Mouse (Mus musculus) thymus, postnatal 14 days (tissue): Measurements from ENCODE around the gene Cdh1.

Experiments used
- DNase-seq: peaks from one replicate; pipeline ENCODE4 v3.0.0; 2021

The Cdh1 gene

DNA sequence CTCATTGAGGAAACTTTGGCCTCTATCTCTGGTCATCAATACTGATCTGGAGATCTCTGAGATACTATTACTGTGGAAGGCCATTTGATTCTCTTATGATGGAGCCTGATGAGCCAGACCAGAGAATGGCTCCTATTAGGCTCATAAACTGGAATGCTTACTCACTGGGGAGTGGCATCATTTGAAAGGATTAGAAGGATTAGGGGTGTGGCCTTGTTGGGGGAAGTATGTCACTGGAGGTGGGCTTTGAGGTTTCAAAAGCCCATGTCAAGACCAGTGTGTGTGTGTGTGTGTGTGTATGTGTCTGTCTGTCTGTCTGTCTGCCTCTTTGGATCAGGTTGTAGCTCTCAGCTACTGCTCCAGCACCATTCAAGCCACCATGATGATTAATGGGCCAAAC, 20.8 kb downstream of the Cdh1 start:
- DNase-seq: no peak

DNA sequence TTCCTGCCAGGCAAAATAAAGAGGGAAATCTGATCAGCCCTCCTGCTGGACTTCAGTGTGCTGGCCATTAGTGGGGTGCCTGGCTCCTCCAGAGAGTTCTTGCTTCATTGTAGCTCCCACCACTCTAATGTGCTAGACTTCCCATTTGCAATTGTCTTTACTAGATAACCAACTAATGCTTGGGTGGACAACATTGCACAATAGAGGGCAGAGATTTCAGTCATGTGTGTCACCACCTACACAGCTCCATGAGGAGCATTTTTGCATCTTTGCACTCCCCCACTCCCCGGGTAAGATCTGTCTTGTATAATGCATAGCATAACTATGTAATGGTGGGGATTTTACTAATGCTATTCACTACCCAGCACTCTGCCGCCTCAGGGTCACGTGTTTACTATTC, 21.6 kb downstream of the Cdh1 start:
- no peak for DNase-seq

DNA sequence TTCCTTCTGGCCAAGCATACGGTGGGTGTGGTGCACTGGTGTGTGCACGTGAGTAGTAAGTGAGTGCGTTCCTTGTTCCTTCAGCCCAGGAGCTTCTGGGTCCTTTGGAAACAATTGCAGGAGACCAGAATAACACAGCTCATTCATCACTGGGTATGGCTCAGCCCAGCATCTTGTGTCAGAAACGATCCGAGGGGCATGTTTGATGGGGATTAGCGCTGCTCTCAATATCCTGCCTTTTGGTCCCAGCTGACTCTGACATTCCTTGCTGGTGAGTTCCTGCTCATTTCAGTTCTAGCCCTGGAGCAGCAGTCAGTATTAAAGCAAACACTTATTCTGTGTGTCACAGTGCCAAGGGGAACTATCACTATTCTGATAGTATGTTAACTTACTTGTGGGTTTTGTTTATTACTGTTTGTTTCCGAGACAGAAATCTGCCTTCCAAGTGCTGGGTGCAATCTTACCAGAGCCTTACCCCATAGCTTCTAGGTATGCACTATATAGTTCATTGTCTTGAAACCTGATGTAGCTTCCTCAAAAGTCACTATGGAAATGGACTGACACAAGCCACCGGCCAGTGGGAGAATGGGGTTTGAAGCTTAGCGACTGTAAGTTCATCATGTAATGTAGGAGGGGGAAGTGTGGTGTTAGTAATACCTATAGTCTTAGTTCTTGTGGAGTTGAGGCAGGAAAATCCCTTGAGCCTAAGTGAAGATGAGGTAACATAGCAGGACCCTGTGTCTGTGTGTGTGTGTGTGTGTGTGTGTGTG, 23.1 kb downstream of the Cdh1 start:
- no peak for DNase-seq

DNA sequence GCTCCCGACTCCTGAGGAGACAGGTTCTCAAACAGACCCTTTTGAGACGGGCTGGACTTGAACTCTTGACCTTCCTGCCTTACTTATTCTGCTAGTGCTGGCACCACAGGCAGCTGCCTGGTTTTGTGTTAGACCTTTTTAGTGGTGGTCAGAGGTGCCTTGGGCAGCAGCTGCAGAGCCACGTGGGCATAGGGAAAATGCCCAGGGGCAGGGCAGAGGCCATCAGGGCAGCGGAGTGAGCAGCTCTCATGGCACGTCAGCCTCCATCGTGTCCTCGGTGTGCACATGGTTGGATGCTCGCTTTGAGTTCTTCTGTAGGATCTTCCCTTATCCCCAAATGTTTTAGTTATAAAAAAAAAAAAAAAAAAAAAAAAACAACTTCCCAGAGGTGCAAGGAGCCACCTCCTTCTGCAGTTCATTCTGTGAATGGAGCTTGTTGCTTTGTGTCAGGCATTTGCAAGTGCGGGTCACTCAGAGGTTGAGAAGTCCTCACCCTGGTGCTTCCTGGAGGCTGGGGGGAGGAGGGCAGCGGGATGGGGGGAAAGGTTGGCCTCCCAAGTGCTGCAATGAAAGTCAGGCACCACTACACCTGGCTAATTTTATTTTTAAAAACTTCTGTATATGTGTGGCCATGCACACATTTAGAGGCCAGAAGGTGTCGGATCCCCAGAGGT, 25.3 kb downstream of the Cdh1 start:
- DNase-seq: no peak

DNA sequence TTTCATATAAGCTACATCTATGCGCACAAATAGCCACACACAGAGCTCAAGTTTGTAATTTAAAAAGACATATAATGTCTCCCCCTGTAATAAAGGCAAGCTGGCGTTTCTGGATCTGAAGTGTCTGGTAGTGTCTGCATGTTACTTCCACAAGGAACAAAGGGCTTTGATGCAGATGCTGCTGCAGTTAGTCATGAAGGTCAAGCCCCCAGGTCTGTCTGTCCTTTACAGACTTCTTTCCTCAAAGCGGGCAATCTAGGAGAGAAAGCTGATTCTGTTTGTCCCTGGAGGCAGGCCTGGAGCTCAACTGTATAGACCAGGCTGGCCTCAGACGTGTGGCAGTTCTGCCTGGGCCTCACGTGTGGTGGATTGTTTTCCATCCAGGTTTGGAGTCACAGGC, 26.3 kb downstream of the Cdh1 start:
- no peak for DNase-seq

DNA sequence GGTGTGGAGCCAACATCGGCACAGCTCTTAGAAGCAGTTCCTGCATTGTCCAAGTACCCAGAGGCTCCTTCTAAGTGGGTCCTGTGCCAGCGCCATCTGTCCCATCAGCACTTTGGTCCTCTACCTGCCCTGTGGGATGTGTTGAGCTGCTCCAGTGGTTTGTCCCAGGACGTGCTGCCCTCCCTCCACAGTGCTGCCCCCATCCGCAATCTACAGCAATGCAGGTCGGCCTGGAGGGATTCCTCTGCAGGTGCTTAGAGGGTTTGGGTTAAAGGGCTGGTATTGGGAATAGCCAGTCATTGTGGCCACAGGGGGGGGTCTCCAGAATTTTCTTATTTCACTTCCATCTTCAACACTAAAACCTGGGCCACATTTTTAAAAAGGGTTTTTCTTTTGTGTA, 28.8 kb downstream of the Cdh1 start:
- DNase-seq: no peak

DNA sequence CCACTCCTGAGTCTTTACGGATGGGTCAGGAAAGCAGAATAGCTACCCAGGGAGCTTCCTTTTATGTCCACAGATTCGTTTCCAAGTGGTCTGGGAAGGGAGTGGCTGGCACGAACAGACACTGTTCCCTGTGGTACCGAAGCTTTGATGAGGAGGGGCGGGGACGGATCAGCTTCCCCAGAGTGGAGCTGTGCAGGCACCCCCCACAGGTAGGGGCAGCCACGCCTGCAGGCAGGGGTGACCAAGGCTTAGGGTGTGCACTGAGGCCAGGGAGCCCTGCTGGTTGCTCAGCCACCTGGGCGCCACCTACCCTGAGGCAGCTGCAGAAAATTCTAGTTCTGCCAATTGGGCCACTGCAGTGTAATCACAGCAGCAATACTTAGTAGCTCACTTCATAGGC, 29.5 kb downstream of the Cdh1 start:
- no peak for DNase-seq

DNA sequence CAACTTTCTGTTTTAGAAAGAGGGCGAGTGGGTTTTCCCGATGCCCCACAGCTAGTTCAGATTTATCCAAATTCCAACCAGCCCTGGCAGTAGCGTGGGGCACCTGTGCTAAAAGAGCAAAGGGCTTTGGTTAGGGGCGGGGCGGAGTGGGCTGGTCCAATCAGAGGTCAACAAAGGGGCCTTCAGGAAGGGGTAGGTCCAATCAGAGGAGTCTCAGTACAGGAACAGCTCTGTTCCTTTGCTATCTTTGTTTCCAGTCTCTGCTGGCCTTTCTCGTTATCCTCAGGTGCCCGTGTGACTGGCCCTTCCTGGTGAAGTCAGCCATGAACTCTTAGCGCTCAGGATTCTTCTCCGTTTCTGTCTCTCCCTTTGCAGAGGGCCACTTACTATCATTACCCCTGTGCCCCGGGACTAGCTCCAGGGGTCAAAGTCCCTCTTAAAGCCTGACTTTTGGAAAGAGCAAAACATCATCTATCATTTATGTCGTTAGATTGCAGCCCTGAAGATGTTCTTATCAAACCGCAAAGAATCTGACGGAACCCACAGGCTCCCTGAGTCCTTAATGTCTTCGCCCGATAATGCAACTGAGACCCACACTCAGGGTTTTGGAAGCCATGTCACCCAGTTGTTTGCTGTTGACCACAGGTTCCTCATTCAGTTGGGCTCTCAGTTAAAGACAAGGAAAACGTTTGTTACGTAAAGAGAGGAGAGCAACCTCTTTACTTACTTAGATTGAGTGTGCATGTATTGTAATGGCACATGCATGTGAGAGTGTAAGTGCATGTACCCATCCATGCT, 30.4 kb downstream of the Cdh1 start:
- peak; percentile 65 for DNase-seq

DNA sequence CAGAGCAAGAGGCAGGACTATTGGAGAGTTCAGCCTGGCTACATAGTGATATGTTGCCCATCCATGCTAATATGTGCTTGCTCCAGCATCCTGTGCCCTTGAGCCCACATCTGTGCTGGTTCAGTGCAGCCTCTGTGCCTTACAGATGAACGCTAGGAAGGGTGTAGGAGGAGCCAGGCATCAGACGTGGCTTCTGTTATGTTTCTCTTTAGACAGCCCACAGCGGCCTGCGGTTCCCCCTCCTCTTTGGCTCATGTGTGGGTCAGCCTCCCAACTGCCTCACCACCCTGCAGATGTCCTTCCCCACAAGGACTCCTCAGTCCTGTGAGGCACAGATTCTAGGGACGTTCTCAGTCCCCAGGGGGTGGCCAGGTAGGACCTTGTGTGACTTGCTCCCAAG, 32.1 kb downstream of the Cdh1 start:
- no peak for DNase-seq

DNA sequence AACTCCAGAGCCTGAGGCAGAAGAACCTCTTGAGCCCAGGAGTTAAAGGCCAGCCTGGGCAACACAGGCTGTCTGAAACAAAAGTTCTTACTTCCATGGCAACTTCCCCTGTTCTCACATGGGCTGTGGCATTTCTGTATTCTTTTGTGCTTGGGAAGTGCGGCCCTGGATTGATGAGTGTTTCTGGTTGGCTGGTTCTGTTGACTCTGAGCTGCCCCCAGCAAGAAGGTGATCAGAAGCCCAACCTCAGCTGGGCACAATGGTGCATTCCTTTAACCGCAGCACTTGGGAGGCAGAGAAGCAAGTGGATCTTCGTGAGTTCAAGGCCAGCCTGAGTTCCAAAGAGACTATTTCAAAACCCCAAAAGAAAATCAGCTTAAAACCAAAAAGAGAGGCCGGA, 34.3 kb downstream of the Cdh1 start:
- DNase-seq: no peak

DNA sequence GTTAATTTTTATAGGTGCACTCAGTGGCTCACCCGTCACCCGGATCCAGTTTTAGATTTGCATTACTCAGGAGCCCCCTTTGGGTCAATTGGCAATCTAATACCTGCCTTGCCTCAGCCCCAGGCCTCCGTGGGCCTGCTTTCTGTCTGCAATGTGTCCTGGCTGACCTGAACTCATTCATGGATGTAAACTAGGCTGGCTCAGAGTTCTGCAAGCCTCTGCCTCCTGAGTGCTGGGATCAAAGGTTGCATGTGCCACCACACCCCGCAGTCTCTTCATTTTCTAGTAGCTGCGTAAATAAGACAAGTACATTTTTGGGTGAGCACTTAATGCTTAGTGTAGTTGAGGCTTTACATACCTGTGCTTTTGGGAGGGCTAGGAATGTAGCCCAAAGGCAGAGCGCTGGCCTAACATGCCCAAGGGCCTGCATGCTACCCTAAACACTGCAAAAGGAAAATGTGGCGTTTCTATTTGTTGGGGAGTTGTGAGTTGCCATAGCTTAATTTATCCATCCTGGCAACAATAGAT, 35.7 kb downstream of the Cdh1 start:
- no peak for DNase-seq

DNA sequence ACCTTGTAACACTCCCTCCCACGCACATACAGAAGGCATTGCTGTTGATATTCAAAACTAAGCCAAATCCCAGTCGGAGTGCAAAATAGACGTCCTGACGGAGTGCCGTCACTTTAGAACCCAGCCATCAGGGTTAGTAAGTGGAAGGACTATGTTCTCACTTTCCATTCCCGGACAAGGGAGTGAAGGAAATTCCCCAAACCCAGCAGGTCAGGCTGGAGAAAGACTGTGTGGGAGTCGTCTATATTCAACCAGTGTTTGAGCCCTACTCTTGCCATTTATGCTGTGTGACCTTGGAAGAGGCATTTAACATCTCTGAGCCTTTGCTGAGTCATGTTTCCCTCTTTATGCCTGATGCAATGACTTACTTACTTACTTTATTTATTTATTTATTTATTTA, 37.1 kb downstream of the Cdh1 start:
- no peak for DNase-seq

DNA sequence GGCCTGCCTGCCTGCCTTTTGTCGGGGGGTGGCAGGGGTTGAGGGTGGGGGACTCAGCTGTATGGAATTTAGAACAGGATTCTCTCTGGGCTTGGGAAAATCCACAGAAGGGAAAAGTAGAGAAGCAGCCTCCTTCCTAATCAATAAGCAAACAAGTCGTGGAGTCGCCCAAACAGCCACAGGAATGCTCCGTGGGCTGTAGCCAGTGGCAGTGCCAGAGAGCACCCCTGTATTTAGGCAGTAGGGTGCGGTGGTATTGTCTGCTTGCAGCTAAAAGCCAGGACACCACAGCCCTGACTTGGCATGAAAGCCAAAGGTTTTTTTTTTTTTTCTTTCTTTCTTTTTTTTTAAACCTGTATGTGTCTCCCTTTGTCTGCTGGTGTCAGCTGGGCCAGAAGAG, 37.8 kb downstream of the Cdh1 start:
- no peak for DNase-seq

DNA sequence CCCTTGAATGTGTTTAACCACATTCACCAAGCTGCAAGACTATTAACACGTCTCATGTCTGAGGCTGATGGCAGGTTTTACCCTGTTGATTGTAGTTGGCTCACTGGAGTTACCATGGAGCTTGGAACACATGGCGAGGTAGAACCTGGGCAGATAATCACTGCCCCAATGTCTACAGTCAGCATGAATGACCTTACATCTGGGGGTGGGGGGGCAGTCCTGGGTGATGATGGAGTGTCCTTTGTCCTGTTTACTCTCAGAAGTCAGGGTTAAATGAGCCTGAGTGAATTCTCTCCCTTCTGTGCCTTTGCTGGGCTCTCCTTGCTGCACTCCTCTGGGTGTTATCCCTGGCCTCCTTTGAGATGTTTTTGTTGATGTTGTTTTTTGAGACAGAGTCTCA, 39.0 kb downstream of the Cdh1 start:
- DNase-seq: no peak

DNA sequence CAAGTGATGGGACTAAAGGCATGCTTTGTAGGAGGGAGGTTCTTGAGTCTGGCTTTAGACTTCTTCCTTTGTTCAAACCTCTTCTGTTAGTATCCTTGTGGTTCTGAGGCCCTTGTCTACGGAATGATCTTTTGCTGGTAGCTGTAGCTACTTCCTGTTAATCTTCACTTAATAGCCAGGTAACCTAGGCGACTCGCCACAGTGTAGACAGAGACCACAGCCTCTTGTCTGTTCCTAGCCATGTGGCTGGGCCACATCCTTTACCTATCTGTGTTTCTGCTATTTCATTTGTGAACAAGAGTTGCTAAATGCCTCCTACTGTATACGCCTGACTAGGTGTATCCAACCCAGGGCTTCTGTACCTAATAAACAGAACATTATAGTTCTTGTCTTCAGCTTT, 39.9 kb downstream of the Cdh1 start:
- DNase-seq: peak; percentile 22

DNA sequence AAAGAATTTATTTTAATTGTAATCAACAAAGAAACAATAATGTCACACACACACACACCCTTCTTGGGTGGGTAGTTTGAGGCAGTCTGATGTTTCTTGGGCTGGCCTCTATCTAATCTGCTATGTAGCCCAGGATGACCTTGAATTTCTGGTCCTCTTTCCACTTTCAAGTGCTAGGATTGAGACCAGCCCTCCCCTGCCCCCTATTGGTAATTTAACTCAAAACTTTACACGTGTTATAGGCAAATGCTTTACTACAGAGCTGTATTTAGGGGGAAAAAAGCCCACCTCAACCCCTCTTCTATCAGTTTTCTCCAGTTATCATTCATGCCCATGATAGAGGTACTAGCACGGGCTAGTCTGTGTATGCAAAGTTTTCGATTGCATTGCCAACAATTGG, 41.8 kb downstream of the Cdh1 start:
- no peak for DNase-seq

DNA sequence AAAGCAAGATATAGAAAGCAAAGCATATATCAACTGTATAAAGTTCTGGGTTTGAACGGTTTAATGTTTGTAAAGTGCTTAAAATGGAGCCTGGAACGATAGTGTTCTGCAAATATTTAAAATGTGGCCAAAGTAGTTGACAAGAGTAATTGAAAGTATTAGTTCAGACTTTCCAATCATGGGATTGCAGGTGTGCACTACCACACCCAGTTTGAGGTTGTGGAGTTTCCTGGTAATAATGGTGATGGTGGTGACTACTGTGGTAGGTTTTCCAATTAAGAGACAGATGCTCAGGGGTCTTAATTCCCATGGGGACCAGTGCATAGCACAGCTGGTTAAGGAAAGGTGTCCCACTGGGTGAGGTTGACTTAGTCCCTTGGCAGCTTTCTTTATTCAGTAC, 43.0 kb downstream of the Cdh1 start:
- no peak for DNase-seq

DNA sequence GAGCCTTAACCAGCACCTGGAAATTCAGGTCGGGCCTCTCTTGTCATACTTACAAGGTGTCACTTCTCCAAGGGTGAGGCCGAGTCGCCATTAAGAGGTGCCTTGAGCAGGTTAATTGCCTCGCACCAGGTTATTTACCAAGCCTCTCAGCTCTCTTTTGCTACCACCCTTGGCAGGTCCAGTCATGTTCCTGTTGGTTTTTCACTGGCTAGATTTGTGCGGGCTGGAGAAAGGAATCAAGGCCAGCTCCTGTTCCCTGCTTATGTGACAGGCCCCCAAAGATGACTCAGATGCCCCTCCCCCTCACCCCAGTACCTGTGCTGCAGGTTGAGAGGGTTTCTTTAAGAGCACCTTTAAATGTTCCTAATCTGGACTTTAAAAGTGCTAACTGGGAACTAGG, 43.6 kb downstream of the Cdh1 start:
- DNase-seq: no peak

DNA sequence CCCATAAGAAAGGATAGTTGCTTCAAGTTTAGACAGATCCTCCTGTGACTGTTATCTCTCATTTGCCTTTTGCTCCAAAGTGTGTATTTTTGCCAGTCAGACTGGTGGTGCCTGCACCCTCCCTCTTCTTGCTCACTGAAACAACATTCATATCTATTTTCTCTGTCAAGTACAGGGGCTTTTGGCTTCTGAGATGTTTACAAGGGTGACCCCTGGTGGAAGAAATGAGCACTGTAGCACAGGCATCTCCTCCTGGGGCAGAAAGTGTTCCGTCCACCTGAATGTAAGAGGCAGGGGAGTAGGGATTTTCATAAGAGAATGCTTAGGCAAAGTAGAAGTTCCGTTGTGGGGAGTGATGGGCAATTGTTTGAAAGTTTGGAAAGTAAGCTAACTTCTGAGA, 44.2 kb downstream of the Cdh1 start:
- DNase-seq: peak; percentile 75

DNA sequence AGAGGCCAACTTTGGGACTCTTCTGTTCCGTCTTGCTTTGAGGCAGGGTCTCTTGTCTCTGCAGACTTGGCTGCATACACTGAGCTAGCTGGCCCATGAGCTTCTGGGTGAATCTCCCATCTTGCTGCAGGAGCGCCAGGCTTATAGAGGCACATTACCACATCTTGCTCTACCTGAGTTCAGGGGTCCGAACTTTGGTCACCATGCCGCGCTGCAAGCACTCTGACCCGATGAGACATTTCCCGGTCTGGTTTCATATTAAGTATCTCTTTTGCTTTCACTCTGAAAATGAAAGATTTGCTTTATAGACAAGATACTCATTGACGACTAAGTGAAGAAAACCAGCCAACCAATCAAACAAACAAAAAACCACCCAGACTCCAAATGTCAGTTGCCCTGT, 45.3 kb downstream of the Cdh1 start:
- no peak for DNase-seq

DNA sequence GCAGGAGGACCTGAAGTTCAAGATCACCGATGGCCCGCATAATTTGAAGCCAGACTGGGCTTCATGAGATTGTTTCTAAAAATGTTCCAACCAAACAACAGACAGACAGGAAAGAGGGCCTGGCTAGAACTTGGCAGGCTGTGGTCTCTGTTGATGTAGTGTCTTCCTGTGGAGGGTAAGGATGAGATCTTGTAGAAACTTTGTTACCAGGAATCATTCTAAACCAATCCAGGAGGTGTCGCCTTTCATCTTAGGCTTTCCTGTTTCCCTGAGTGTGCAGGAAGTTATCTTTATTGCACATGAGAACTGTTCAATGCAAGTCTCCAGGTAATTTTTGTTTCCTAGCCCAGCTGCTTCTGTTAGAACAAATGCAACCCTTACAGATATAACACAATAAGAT, 48.8 kb downstream of the Cdh1 start:
- DNase-seq: no peak

DNA sequence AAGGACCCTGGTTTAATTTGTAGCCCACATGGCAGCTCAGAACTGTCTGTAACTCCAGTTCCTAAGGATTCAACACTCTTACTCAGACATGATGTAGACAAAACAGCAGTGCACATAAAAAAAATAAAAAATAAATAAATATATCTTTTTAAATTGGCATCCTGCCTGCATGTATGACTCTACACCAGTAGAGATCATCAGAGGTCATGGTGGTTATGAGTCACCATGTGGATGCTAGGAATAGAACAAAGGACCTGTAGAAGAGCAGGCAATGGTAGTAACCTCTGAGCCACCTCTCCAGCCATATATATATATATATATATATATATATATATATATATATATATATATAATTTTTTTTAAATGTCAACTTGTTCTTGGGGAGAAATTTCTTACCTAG, 52.9 kb downstream of the Cdh1 start:
- DNase-seq: no peak

DNA sequence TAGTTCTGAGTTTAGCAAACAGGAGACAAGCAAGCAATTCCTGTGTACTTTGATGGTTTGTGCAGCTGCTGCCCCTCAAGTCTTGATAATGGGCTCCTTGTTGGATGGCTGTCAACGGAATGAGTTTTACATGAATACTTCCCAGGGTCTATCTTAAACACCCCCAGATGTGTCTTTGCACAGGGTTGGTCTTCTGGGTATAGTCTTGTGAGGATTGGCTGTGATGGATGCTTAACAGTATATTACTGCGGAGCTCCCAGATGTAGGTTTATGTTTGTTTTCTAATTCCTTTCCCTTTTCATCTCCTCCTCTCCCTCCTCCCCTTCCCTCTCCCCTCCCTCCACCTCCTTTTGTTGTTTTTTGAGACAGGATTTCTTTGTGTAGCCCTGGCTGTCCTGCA, 69.6 kb downstream of the Cdh1 start:
- no peak for DNase-seq

DNA sequence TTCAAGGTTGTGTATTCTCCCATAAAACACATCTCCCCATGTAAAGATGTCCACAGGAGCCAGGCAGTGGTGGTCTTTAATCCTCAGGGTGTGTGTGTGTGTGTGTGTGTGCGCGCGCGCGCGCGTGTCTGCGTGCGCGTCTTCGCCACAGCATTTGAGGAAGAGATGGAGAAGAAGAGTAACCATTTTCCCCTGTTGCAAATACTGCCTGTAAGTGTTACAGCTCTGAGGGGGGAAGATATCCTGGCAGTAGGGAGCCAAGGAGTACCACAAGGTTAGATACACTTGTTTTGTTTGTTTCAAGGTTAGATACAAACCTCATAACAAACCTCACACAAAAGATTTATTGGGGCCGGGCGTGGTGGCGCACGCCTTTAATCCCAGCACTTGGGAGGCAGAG, 71.2 kb downstream of the Cdh1 start:
- DNase-seq: no peak
